Mouse (Mus musculus) spleen, embryonic (tissue): Measurements from ENCODE around the gene Ift27.

Source experiments
- CTCF ChIA-PET: fragments of 350-600 bp; sonication (Branson Sonifier 250); formaldehyde crosslinking; loops from one replicate; lab custom pipeline; 2022; lab: Charles Lee

The Ift27 gene

GRCm38 (mm10) chr15:78172899-78173817 lies 749 bp downstream of the Ift27 start:
- CTCF ChIA-PET, result no interaction called here

DNA sequence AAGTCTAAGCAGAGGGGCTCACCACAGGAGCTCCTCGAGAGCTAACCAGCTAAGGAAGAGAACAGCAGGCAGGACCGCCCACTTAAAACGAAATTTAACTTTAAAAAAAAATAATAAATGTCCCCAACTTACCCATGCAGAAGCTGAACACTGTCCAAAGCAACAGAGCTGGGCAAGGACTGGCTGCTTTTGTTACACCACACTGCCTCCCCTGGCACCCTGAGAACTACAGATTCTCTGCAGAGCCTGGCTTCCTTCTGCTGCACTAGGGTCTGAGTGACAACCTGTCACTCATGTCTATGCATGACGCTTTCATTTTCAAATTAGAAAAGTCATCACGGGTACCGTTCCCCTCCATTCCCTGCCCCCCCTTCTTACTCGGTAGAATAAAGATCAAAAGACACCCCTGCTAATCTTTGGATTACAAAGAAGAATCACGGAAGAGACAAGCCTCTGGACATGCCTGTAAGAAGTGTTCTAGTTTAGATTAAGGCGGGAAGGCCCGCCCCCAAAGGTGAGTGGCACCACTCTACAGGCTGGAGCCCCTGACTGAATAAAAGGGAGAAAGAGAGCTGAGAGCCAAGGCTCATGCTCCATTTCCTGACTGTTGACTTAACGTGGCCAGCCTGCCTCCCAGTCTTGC lies 1.5 kb downstream of the Ift27 start:
- CTCF ChIA-PET, result interaction anchor here (0.6 kb wide), 2 partner anchors 99 to 262 kb away, joined by 3 to 4 read pairs; no protein-coding TSS in a partner anchor

DNA sequence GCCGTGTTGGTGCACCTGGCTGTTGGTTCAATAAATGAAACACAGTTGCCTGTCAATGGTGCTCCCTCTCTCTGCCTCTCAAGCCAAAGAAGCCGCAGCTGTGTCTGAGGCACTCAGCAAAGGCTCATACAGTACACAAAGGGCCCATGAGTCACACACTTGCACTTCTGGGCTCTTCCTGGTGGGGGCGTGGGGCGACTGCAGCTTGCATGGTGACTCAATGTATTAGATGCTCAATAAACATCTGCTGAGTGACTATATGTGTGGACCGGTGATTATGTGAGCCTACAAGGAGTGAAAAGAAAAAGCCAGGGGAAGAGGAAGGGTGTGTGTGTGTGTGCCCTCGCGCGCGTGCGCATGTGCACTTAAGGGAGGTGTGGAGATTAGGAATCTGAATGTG lies 2.3 kb downstream of the Ift27 start:
- CTCF ChIA-PET, result no interaction called here

DNA sequence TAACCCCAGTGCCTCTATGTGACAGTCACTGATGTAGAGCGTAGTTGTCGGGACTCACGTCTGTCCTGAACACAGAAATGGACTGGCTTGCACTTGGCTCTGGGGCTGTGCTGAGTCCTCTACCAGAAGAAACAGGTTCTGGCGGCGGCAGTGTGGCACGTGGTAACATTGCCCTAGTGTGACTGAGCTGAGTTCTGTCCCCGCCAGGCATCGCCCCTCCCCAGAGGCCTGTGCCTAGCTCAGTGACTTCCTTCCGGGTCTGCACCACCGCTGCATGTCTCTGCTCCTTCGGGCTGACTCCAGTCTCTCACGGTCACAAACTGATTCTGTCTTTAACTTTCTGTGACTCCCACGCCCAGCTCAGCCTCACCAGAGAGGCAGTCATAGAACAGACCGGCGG lies 3.2 kb downstream of the Ift27 start:
- CTCF ChIA-PET, result no interaction called here

- CTCF ChIA-PET, result no interaction called here
Observed at GRCm38 (mm10) chr15:78169566-78169965, 4.3 kb downstream of the Ift27 start.

GRCm38 (mm10) chr15:78165292-78165691 lies 8.6 kb downstream of the Ift27 start:
- CTCF ChIA-PET, result no interaction called here

DNA sequence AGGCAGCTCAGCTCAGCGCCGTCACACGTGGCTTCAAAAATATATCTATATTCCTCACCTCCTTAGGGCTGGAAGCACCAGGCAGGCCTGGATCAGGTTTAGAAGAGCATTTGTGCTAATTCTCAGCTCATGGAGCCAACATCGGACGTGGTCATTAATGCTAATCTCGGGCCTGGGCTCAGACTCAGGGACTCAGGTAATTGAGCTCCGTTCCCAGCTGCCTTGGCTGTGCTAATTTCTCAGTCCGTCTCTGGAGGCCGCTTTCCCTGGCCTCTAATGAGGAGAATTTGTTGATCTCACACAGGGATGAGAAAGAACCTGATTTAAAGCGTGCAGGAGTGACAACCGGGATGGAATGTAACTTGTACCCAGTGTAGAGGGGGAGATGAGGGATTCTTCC lies 9.4 kb downstream of the Ift27 start:
- CTCF ChIA-PET, result interaction anchor here (0.5 to 0.6 kb wide), 2 partner anchors 48 to 207 kb away, joined by 3 read pairs; no protein-coding TSS in a partner anchor

DNA sequence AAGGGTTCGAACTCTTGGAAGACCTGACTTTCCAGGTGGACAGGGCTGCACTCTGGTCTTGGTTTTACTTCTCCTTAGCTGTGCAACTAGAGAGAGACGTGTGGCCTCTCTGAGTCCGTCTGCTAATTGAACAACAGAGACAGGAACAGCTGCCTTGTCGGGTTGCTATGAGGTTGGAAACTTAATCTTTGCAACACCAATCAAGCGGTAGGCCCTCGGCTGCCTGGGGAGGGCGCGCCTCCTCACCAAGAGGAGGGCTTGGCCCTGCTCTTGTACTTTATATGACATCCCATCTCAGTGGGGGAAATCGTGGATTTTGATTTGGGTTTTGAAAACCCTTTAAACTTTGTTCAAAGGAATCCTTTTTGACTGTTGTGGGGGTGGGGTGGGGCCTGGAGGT lies 12.0 kb downstream of the Ift27 start:
- CTCF ChIA-PET, result interaction anchor here (1.0 kb wide), 1 partner anchor 25 kb away, joined by 3 read pairs; no protein-coding TSS in a partner anchor

- CTCF ChIA-PET, result no interaction called here
Observed at GRCm38 (mm10) chr15:78158335-78158734, 15.6 kb downstream of the Ift27 start.

DNA sequence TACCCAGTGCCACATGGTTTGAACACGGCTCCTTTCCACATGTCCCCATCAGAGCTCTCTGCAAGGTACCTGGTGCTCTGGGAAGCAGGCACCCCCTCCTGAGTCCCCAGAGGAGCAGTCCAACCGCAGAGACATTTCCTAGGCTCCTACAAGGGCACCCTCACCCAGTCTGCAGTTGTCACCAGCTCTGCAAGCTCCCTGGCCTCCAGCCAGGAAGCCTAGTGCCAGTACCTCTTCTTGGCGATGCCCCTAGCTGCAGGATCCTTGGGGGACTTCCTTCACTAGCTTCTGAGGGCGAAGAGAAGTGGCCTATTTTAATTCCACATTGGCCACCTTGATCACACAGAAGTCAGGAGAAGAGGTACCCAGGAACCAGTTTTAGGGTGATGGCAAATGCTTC lies 16.1 kb downstream of the Ift27 start:
- CTCF ChIA-PET, result no interaction called here

- CTCF ChIA-PET, result no interaction called here
Observed at GRCm38 (mm10) chr15:78157330-78157729, 16.6 kb downstream of the Ift27 start.

- CTCF ChIA-PET, result no interaction called here
Observed at GRCm38 (mm10) chr15:78155421-78155820, 18.5 kb downstream of the Ift27 start.

GRCm38 (mm10) chr15:78153045-78153775 lies 20.7 kb downstream of the Ift27 start:
- CTCF ChIA-PET, result interaction anchor here (0.7 kb wide), 1 partner anchor 20 kb away, joined by 3 read pairs; no protein-coding TSS in a partner anchor

DNA sequence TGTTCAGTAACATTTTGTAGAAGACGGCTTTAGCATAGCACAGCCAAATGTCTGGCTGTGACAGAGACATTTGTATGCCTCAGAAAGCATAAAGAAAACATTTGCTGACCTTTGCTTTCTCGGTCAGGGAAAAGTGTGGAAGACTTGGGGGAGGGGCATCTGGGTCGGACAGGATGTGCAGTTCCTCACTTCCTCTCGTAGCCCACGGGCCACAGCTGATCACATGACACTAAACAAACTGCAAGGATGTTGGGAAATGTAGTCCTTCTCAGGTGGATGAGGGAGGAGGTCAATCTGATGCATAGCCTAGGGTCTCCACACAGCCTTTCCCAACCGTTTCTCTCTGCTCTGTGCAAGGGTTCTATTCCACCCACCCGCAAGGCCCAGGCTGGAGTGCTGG lies 25.3 kb downstream of the Ift27 start:
- CTCF ChIA-PET, result no interaction called here

DNA sequence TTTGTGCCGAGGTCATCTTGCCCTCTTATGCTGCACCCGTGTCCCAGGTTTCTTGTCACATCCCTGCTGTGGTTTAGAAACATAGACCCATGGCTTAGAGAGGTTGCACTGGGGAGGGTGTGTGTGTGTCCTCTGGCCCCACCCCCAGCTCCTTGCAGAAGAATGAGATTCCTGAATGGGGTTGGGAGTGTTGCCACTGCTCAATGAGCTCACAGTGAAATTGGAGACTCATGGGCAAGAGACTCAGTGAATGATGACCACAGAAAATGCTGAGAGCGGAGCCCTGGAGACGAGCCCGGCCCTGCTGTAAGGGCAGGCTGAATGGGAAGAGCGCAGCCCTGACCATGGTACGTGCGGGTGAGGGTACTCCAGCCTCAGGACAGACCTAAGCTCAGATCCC lies 33.7 kb downstream of the Ift27 start:
- CTCF ChIA-PET, result no interaction called here

GRCm38 (mm10) chr15:78134606-78135005 lies 39.3 kb downstream of the Ift27 start:
- CTCF ChIA-PET, result no interaction called here

DNA sequence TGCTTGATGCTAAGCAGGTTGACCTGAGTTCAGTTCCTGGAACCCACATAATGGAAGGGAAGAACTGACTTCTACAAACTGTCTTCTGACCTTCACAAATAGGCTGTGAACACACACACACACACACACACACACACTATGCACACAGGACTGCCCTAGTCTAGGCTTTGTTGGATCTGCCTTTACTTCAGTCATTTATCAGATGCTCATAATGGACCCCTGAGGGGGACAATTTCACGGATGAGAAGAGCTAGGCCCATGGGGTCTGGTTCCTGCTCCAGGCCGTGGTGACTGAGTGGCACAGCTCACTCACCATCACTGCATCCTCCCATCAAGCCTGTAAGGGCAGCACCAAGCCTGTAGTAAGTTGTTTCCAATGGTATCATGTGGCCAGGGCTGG lies 40.5 kb downstream of the Ift27 start:
- CTCF ChIA-PET, result interaction anchor here (0.6 kb wide), 1 partner anchor 19 kb away, joined by 3 read pairs; no protein-coding TSS in a partner anchor

DNA sequence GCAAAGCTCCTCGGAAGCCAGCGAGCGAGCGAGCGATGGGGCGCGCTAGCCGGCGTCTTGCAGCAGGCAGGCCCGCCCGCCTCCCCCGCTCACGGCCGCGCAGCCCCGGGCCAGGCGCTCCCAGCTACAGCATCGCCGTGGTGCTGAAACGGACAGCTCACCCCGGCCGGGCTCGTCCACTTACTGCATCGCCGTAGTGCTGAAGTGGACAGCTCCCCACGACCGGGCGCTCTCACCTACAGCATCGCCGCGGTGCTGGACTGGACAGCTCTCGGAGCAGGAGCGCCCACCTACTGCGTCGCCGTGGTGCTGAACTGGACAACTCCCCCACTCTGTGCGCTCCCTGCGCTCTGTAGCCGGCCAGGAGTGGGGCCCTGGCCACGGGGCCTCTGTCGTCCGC lies 54.2 kb downstream of the Ift27 start, which contains the start of gene Cacng2:
Gene Cacng2, minus strand, starts transcription at position 325 of the 400 bp plus-strand sequence.
- CTCF ChIA-PET, result no interaction called here

- CTCF ChIA-PET, result no interaction called here
Observed at GRCm38 (mm10) chr15:78119248-78119647, 54.7 kb downstream of the Ift27 start.

DNA sequence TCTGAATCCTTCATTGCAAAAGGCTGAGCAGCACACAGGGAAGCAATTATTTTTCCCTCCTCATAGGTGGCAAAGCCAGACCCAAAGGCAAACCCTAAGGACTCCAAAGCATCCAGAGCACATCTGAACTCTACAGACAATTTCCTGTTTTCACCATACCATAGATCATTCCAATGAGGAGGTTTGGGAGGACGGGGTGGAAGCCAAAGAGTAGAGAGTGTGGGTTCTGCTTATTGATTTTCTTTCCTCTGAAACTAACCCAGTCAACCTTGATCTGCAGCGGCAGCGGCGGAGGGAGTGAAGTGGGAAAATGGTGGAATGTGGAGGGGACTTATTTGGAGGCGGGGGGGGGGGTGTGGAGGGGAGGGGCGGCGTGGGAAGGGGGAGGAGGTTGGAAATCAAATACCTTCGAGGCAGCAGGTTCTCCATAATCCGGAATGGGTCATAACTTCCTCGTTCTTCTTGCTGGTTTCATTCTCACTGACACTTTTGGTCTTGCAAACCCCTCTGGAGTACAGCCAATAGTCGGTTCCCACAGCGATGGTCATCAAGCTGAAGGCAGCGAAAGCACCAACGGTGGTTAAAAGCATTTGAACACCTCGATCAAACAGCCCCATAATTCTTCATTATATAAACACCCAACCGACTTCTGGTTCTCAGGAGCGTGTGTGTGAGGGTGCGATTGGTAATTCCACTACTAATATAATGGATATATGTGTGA lies 55.5 kb downstream of the Ift27 start:
- CTCF ChIA-PET, result no interaction called here

DNA sequence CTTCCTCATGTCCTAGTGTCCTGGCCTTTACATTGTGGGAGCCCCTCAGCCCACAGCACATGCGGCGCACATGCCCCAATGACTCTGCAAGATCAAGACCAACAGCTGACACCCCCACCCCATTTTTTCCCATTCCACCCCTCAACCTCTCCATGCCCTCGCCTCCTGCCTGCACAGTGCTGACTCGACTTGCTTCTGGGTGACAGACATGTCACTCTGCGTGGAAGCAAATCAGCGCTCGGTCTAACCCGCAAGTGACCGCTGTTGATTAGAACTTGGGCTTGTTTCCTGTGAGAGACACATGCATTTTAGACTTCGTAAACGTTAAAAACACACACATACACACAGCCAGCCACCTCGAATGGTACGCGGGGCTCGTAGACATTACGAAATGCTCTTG lies 56.2 kb downstream of the Ift27 start:
- CTCF ChIA-PET, result no interaction called here
